Mouse (Mus musculus): ENCODE results near the gene Tmem131. TPM values are rescaled to one million over a fixed set of nuclear protein-coding genes. Genes with fewer than 3 reads are reported as not detected.
A peak's percentile ranks its signal among the peaks of the same experiment; 100 is the strongest.

Tmem131 gene
- polyA plus RNA-seq, 1 experiment from 2014 or later = 22.1 TPM

DNA sequence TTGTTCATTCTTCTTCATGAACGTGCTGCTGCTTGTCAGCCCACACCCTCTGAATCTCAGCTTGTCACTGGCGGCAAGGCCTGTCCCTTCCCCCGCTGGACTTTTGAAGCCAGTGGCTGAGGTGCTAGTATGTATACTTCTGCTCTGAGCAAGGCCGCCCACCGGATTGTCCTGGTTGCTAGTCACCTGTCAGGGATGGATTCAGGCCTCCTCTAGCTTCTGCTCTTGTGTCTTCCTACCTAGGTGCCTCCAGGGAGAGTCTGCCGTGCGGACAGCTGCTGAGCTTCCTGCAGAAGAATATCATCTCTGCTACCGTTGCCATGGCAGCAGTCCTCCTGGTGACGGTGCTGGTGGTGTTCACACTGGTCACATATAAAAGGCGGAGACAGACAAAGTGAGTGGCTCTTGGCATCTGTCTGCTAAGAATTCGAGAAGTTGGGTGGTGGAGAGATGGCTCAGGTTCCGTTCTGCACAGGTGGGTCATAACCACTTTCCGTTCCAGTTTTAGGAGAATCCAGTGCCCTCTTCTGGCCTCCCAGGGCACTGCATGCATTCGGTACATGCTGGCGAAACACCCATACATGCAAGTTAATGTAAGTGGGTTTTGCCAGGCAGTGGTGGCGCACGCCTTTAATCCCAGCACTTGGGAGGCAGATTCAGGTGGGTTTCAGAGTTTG is 199.1 kb downstream of the Tmem131 start:
- ATAC-seq (ENCODE audit: low read depth) = peak; percentile 71; the same call in 1 of the 2 replicates
- H3K9me3 ChIP-seq (ENCODE audit: control insufficient read depth, low read length) = no peaks in the 10 kb centered on the region
- H3K36me3 ChIP-seq (ENCODE audit: control insufficient read depth, insufficient read depth, low read length) = no peaks in the 10 kb centered on the region
- peak overlapping the region; percentile 47 for H3K4me2 ChIP-seq (ENCODE audit: low read depth, low read length)
- H3K27ac ChIP-seq (ENCODE audit: low read depth, low read length) = no peak overlapping the region
- H3K27me3 ChIP-seq (ENCODE audit: control insufficient read depth, insufficient read depth, low read length) = no peaks in the 10 kb centered on the region
- 0 out of 2 replicates have a peak overlapping the region, but pooled peaks have one; percentile 0 for H3K4me3 ChIP-seq (ENCODE audit: low read depth, low read length)
- no peak overlapping the region for H3K9ac ChIP-seq (replicated peaks; ENCODE audit: low read depth, low read length)
- peaks cover 4% of the 10 kb centered on the region; the same call in 1 of the 2 replicates for H3K4me1 ChIP-seq (ENCODE audit: control insufficient read depth, insufficient read depth, low read length)
- WGBS = 23% methylated on average over 17 of the region's 17 CpGs

DNA sequence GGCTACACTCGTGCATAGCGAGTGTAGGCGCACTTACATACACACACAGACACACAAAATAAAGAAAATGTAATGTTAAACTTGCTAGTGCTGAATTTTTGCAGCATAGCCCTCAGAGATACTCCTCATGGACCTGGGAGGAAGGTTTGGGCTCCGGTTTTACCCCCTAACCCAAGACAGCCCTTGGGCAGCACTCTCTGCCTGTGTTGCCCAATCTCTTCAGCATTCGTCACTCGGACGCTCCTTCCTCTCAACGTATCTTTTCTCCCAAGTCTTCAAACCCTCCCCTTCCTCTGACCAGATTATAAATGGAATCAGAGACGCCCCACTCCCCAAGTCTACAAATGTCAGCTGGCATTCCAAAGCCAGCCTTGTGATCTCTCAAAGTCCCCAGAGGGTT is 200.4 kb downstream of the Tmem131 start:
- H3K4me3 ChIP-seq (ENCODE audit: low read depth, low read length) = no peak overlapping the region
- ATAC-seq (ENCODE audit: low read depth) = no peak
- no peak overlapping the region for H3K9ac ChIP-seq (replicated peaks; ENCODE audit: low read depth, low read length)
- WGBS = 83% methylated on average over 9 of the region's 9 CpGs
- H3K9me3 ChIP-seq (ENCODE audit: control insufficient read depth, low read length) = no peaks in the 10 kb centered on the region
- H3K27me3 ChIP-seq (ENCODE audit: control insufficient read depth, insufficient read depth, low read length) = no peaks in the 10 kb centered on the region
- H3K36me3 ChIP-seq (ENCODE audit: control insufficient read depth, insufficient read depth, low read length) = no peaks in the 10 kb centered on the region
- H3K4me1 ChIP-seq (ENCODE audit: control insufficient read depth, insufficient read depth, low read length) = peaks cover 4% of the 10 kb centered on the region; the same call in 1 of the 2 replicates
- no peak overlapping the region for H3K4me2 ChIP-seq (ENCODE audit: low read depth, low read length)
- H3K27ac ChIP-seq (ENCODE audit: low read depth, low read length) = no peak overlapping the region

Other genes starting within 250 kb of the Tmem131 start
- 0.40 and 0.92 TPM in 2 replicates for gene 4933424G06Rik, start 233.5 kb downstream of the Tmem131 start, polyA plus RNA-seq (2014; fragmentation: Nextera tagmentation; extraction: Ambion mirVana)
- 103 and 117 TPM in 2 replicates for gene Actr1b, start 229.2 kb downstream of the Tmem131 start, polyA plus RNA-seq (2014; fragmentation: Nextera tagmentation; extraction: Ambion mirVana)
- 1.5 and 2.6 TPM in 2 replicates for gene Zap70, start 181.9 kb downstream of the Tmem131 start, polyA plus RNA-seq (2014; fragmentation: Nextera tagmentation; extraction: Ambion mirVana)
- gene Vwa3b, start 82.9 kb upstream of the Tmem131 start, polyA plus RNA-seq (2014; fragmentation: Nextera tagmentation; extraction: Ambion mirVana) = 0.39 and 0.85 TPM in 2 replicates

Measured in neural tube, embryonic 14.5 days (tissue).